Mouse (Mus musculus) myocyte (in vitro differentiated cells): ENCODE measurements around the gene Map3k1. TPM values are rescaled to one million over a fixed set of nuclear protein-coding genes. Genes with fewer than 3 reads are reported as not detected.

ENCODE experiments used
- H3K27me3 ChIP-seq: one replicate; pipeline ENCODE4 v1.6.1; 2011; ENCODE audit not compliant: control insufficient read depth, insufficient read depth, insufficient read length
- H3K36me3 ChIP-seq: one replicate; pipeline ENCODE4 v1.6.1; 2011; ENCODE audit not compliant: control insufficient read depth, insufficient read depth
- H3K4me2 ChIP-seq: one replicate; pipeline ENCODE4 v1.6.1; 2011; ENCODE audit warnings: low read depth, control low read depth
- H3K4me3 ChIP-seq: one replicate; pipeline ENCODE4 v1.5.1; 2011; ENCODE audit warnings: mild to moderate bottlenecking, control low read depth, moderate library complexity
- H3K79me2 ChIP-seq: one replicate; pipeline ENCODE4 v1.6.1; 2011; ENCODE audit not compliant: control insufficient read depth, insufficient read depth
- H3ac ChIP-seq: one replicate; pipeline ENCODE4 v1.6.1; 2011; ENCODE audit not compliant: control insufficient read depth, insufficient read length
- CEBPB ChIP-seq: IDR thresholded peaks from 2 replicates; pipeline ENCODE4 v1.6.1; 2011; ENCODE audit warnings: mild to moderate bottlenecking, moderate library complexity; ENCODE audit not compliant: poor library complexity, insufficient read depth, severe bottlenecking
- E2F4 ChIP-seq: IDR thresholded peaks from one replicate; pipeline ENCODE4 v1.6.1; 2011; ENCODE audit warnings: mild to moderate bottlenecking, control low read depth, moderate library complexity; ENCODE audit not compliant: insufficient read depth
- MAX ChIP-seq: IDR thresholded peaks from one replicate; pipeline ENCODE4 v1.6.1; 2011; ENCODE audit warnings: low read depth, mild to moderate bottlenecking, control low read depth
- MYOD1 ChIP-seq, 3 experiments: IDR thresholded peaks; one replicate each; pipeline ENCODE4 v1.6.1; 2011; ENCODE audit warnings: control low read depth in 2 of 3, low read depth in 2 of 3, mild to moderate bottlenecking in 2 of 3, moderate library complexity in 1 of 3; ENCODE audit not compliant: insufficient read length in 2 of 3, control insufficient read depth in 1 of 3
- MYOG ChIP-seq, 3 experiments: IDR thresholded peaks; one replicate each; pipeline ENCODE4 v1.6.1; 2011; ENCODE audit warnings: control low read depth in 2 of 3, low read depth in 2 of 3, mild to moderate bottlenecking in 2 of 3; ENCODE audit not compliant: insufficient read length in 2 of 3, control insufficient read depth in 1 of 3, insufficient read depth in 1 of 3
- POLR2A ChIP-seq: IDR thresholded peaks from one replicate; pipeline ENCODE4 v1.6.1; 2011; ENCODE audit warnings: low read depth, mild to moderate bottlenecking, control low read depth, moderate library complexity; ENCODE audit not compliant: insufficient read length
- POLR2AphosphoS2 ChIP-seq: IDR thresholded peaks from one replicate; pipeline ENCODE4 v1.6.1; 2011; ENCODE audit warnings: low read depth, control low read depth; ENCODE audit not compliant: insufficient read length
- REST ChIP-seq: IDR thresholded peaks from one replicate; pipeline ENCODE4 v1.6.1; 2011; ENCODE audit warnings: mild to moderate bottlenecking, control low read depth, moderate library complexity; ENCODE audit not compliant: insufficient read depth, insufficient read length
- SRF ChIP-seq: IDR thresholded peaks from one replicate; pipeline ENCODE4 v1.6.1; 2011; ENCODE audit warnings: low read depth; ENCODE audit not compliant: control insufficient read depth, insufficient read length
- TCF12 ChIP-seq: IDR thresholded peaks from one replicate; pipeline ENCODE4 v1.6.1; 2011; ENCODE audit warnings: mild to moderate bottlenecking, control low read depth; ENCODE audit not compliant: poor library complexity, insufficient read depth, severe bottlenecking
- TCF3 ChIP-seq: IDR thresholded peaks from one replicate; pipeline ENCODE4 v1.6.1; 2011; ENCODE audit warnings: low read depth, control low read depth; ENCODE audit not compliant: insufficient read length
- USF1 ChIP-seq: IDR thresholded peaks from one replicate; pipeline ENCODE4 v1.6.1; 2011; ENCODE audit warnings: low read depth, mild to moderate bottlenecking, control low read depth, moderate library complexity
- polyA plus RNA-seq: library from polyadenylated mRNA; unstranded; fragments of >200 nt; fragmentation: generic; extraction: Trizol; gene quantifications from one replicate; pipeline ENCODE4 v1.2.1, GENCODE M21; 2012; ENCODE audit warnings: missing spikeins

The Map3k1 gene
- polyA plus RNA-seq, 1 experiment = 1.0 TPM

DNA sequence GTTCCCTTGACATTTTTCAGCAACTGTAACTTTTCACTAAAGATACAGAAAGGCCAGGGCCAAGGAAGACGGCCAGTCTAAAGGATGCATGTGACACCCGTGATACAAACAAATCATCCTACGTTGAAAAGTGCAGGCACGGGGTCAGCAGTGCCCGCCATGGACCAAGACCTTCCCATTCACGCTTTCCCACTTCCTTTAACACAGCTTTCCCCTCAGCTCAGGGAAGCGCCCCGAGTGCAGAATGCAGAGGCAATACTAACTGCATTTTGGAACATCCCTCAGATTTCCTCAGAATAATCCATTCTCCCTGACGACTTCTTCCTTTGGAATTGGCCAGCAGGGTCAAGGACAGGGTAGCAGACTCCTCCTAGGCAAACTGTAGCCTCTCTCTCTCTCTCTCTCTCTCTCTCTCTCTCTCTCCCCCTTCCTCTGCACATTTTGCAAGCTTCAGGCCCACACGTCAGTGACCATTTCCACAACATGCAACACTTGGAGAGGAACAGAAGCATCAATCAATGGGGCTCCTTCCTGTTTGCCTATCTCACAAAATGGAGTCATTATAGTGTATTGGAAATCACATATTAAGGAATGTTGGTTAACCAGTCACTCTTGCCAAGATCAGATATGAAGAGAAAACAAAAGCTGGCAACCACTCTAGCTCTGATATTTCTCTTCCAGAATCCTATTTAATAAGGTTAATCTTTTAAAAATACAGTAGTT lies 3.7 kb downstream of the Map3k1 start:
- no peak overlapping the region for H3ac ChIP-seq
- H3K4me2 ChIP-seq = no peak overlapping the region

DNA sequence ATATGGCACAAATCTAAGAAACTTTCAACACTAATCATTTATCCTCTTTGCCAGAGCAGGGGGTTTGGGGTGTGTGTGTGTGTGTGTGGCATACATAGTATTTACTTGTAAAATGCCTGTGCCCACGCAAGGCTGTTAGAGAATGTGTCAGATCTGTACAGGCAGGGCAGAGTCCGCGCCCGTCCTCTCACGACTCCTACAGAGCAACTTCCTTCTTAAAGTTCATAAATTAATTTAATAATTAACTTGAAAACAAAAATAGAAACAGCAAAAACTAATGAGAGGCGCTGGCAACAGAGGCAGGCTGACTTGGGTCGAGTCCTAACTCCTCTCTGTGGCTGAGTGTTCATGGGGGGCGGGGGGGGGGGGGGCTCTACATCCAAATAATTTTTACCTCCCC lies 4.6 kb downstream of the Map3k1 start:
- H3ac ChIP-seq = no peak overlapping the region
- no peaks in the 10 kb centered on the region for H3K36me3 ChIP-seq
- H3K79me2 ChIP-seq = peaks cover 55% of the 10 kb centered on the region
- H3K4me2 ChIP-seq = no peak overlapping the region
- H3K27me3 ChIP-seq = no peaks in the 10 kb centered on the region
- TF ChIP-seq TCF3 = no peak
- no peak for TF ChIP-seq CEBPB
- no peak for TF ChIP-seq POLR2AphosphoS2
- no peak for TF ChIP-seq USF1
- TF ChIP-seq MAX = no peak
- TF ChIP-seq POLR2A = no peak
- no peak for TF ChIP-seq E2F4
- no peak for TF ChIP-seq MYOG (IDR thresholded peaks at IDR 0.05; ENCODE audit: control insufficient read depth in 1 of 3, insufficient read depth in 1 of 3, insufficient read length in 2 of 3, low read depth in 2 of 3)
- TF ChIP-seq MYOD1 (IDR thresholded peaks at IDR 0.05; ENCODE audit: control insufficient read depth in 1 of 3, insufficient read length in 2 of 3, low read depth in 2 of 3) = no peak
- TF ChIP-seq SRF = no peak
- no peak for TF ChIP-seq TCF12
- no peak for TF ChIP-seq REST
- no peak overlapping the region for H3K4me3 ChIP-seq

More for the DNA sequence above, 3.7 kb downstream of the Map3k1 start:
- H3K36me3 ChIP-seq = no peaks in the 10 kb centered on the region
- H3K79me2 ChIP-seq = peaks cover 55% of the 10 kb centered on the region
- no peak overlapping the region for H3K4me3 ChIP-seq
- H3K27me3 ChIP-seq = no peaks in the 10 kb centered on the region
- TF ChIP-seq MYOD1 (IDR thresholded peaks at IDR 0.05; ENCODE audit: control insufficient read depth in 1 of 3, insufficient read length in 2 of 3, low read depth in 2 of 3) (no peak), TCF12 (no peak), USF1 (no peak), SRF (no peak), CEBPB (no peak), MAX (no peak), POLR2A (no peak), TCF3 (no peak), REST (no peak), MYOG (IDR thresholded peaks at IDR 0.05; ENCODE audit: control insufficient read depth in 1 of 3, insufficient read depth in 1 of 3, insufficient read length in 2 of 3, low read depth in 2 of 3) (no peak), E2F4 (no peak), POLR2AphosphoS2 (no peak)

DNA sequence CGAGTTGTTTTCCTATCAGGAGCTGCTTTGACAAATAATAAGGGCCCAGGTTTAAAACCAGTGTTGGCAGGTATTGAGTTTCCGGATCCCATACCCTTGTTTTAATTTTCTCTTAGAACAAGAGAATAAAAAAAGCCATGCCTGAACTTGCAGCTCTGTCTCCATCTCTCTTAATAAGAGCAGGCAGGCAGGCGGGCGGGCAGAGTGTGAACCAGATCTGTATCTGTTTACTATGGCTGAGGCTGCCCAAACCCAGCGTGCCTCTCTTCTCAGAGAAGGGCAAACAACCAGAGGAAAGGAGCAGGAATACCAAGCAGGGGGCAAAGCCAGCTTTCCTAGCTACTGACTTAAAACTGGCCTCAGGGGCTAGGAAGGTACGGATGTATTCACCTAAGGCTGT lies 5.3 kb downstream of the Map3k1 start:
- H3K27me3 ChIP-seq = no peaks in the 10 kb centered on the region
- H3ac ChIP-seq = no peak overlapping the region
- H3K79me2 ChIP-seq = peaks cover 55% of the 10 kb centered on the region
- no peak overlapping the region for H3K4me2 ChIP-seq
- no peaks in the 10 kb centered on the region for H3K36me3 ChIP-seq
- no peak overlapping the region for H3K4me3 ChIP-seq
- TF ChIP-seq TCF3 = no peak
- TF ChIP-seq MYOG (IDR thresholded peaks at IDR 0.05; ENCODE audit: control insufficient read depth in 1 of 3, insufficient read depth in 1 of 3, insufficient read length in 2 of 3, low read depth in 2 of 3) = no peak
- no peak for TF ChIP-seq SRF
- no peak for TF ChIP-seq CEBPB
- no peak for TF ChIP-seq MYOD1 (IDR thresholded peaks at IDR 0.05; ENCODE audit: control insufficient read depth in 1 of 3, insufficient read length in 2 of 3, low read depth in 2 of 3)
- no peak for TF ChIP-seq MAX
- TF ChIP-seq E2F4 = no peak
- TF ChIP-seq TCF12 = no peak
- TF ChIP-seq USF1 = no peak
- TF ChIP-seq POLR2AphosphoS2 = no peak
- TF ChIP-seq REST = no peak
- no peak for TF ChIP-seq POLR2A

GRCm38 (mm10) chr13:111802900-111803299 lies 5.9 kb downstream of the Map3k1 start:
- H3ac ChIP-seq = no peak overlapping the region
- no peak for TF ChIP-seq TCF3
- peaks cover 61% of the 10 kb centered on the region for H3K79me2 ChIP-seq
- H3K36me3 ChIP-seq = no peaks in the 10 kb centered on the region
- no peak overlapping the region for H3K4me3 ChIP-seq
- H3K27me3 ChIP-seq = no peaks in the 10 kb centered on the region
- H3K4me2 ChIP-seq = no peak overlapping the region

- no peak overlapping the region for H3K4me2 ChIP-seq
- H3K79me2 ChIP-seq = peaks cover 58% of the 10 kb centered on the region
- no peaks in the 10 kb centered on the region for H3K27me3 ChIP-seq
- no peak overlapping the region for H3K4me3 ChIP-seq
- no peak overlapping the region for H3ac ChIP-seq
- TF ChIP-seq USF1 (no peak), E2F4 (no peak), POLR2AphosphoS2 (no peak), POLR2A (no peak), TCF12 (no peak), REST (no peak)
- H3K36me3 ChIP-seq = no peaks in the 10 kb centered on the region
Observed at GRCm38 (mm10) chr13:111802271-111802665, 6.5 kb downstream of the Map3k1 start.
